Mouse (Mus musculus): ENCODE data around the gene Pak1ip1.

DNA sequence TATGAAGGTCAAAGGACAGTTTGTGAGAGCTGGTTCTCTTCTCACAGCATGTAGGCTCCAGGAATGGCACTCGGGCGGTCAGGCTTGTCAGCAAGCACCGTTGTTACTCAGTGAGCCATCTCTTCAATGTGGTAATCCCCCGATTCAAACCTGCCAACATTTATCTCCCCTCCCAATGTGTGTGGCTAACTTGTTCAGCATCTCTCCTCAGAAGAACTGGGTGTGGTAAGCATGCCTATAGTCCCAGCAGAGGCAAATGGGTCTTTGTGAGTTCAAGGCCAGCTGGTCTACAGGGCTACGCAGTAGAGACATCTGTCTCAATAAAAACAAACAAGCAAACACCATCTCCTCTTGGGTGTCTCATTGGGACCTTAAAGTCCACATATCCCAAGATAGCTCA lies 27.8 kb upstream of the Pak1ip1 start:
- TF ChIP-seq CTCF (IDR thresholded peaks at IDR 0.05; ENCODE audit: insufficient read depth, low read length) (no peak), POLR2A (IDR thresholded peaks at IDR 0.05; ENCODE audit: borderline replicate concordance, extremely low read depth, low read depth, low read length) (no peak)
